Mouse (Mus musculus) CH12.LX (cell line): ENCODE data around the gene Gzf1. TPM values are rescaled to one million over a fixed set of nuclear protein-coding genes. Genes with fewer than 3 reads are reported as not detected.

Experiments used
- DNase-seq: peaks from one replicate; pipeline ENCODE4 v3.0.0-alpha.2; 2013; ENCODE audit errors: extremely low read depth
- H3K27ac ChIP-seq: 2 replicates; pipeline ENCODE4 v1.5.1; 2012; ENCODE audit warnings: low read depth, mild to moderate bottlenecking, control low read depth, moderate library complexity; ENCODE audit not compliant: insufficient read depth
- H3K27me3 ChIP-seq: replicated peaks from 2 replicates; pipeline ENCODE3; 2012; ENCODE audit warnings: inconsistent platforms
- H3K36me3 ChIP-seq, 2 experiments: replicated peaks in 1 of 2; 2 replicates each; pipeline versions ENCODE3 to v1.6.1; 2012; ENCODE audit warnings: inconsistent platforms in 1 of 2, low read length in 1 of 2, mild to moderate bottlenecking in 1 of 2, mixed read lengths in 1 of 2, moderate library complexity in 1 of 2; ENCODE audit not compliant: control insufficient read depth in 1 of 2, insufficient read depth in 1 of 2
- H3K4me1 ChIP-seq, 2 experiments: 2 replicates each; pipeline ENCODE4 v1.6.1; 2012; ENCODE audit warnings: inconsistent platforms in 1 of 2, moderate library complexity in 1 of 2; ENCODE audit not compliant: insufficient read depth in 2 of 2, control insufficient read depth in 1 of 2
- H3K4me2 ChIP-seq: 2 replicates; pipeline ENCODE4 v1.6.1; 2012; ENCODE audit warnings: low read depth, mild to moderate bottlenecking, control low read depth; ENCODE audit not compliant: poor library complexity, insufficient read depth, severe bottlenecking
- H3K4me3 ChIP-seq, 3 experiments: fragments of 150-350 bp in 1 of 3; sonication (generic) in 1 of 3; replicated peaks in 1 of 3; 2 replicates each; pipeline versions ENCODE3 to v1.5.1; 2011 to 2012; ENCODE audit warnings: low read depth in 2 of 3, low read length in 2 of 3, mild to moderate bottlenecking in 2 of 3, moderate library complexity in 2 of 3, control low read depth in 1 of 3, improper control_type of control experiment in 1 of 3, inconsistent platforms in 1 of 3, mixed read lengths in 1 of 3; ENCODE audit not compliant: poor library complexity in 1 of 3
- H3K79me2 ChIP-seq: replicated peaks from 2 replicates; pipeline ENCODE4 v1.6.1; 2012; ENCODE audit warnings: mild to moderate bottlenecking, moderate library complexity; ENCODE audit not compliant: control insufficient read depth, poor library complexity, insufficient read depth, severe bottlenecking; ENCODE audit errors: extremely low read depth
- H3K9ac ChIP-seq: 2 replicates; pipeline ENCODE4 v1.6.1; 2012; ENCODE audit warnings: low read depth, mild to moderate bottlenecking, control low read depth, moderate library complexity; ENCODE audit not compliant: insufficient read depth
- H3K9me3 ChIP-seq: replicated peaks from 2 replicates; pipeline ENCODE3; 2012; ENCODE audit warnings: low read length, inconsistent platforms, mixed read lengths
- BHLHE40 ChIP-seq: IDR thresholded peaks from 2 replicates; pipeline ENCODE4 v1.6.1; 2011; ENCODE audit warnings: mild to moderate bottlenecking, low read depth, low read length, improper control_type of control experiment
- CHD2 ChIP-seq: IDR thresholded peaks from 2 replicates; pipeline ENCODE4 v1.6.1; 2011; ENCODE audit warnings: low read length, improper control_type of control experiment
- CTCF ChIP-seq, 2 experiments: IDR thresholded peaks in 1 of 2; conservative IDR thresholded peaks in 1 of 2; 2 replicates each; pipeline ENCODE4 v1.5.1; 2011 to 2012; ENCODE audit warnings: low read depth in 2 of 2, low read length in 2 of 2, improper control_type of control experiment in 1 of 2, inconsistent platforms in 1 of 2, mild to moderate bottlenecking in 1 of 2, moderate library complexity in 1 of 2
- E2F4 ChIP-seq: IDR thresholded peaks from 2 replicates; pipeline ENCODE4 v1.6.1; 2011; ENCODE audit warnings: low read depth, low read length, improper control_type of control experiment; ENCODE audit not compliant: insufficient replicate concordance
- EP300 ChIP-seq: IDR thresholded peaks from 2 replicates; pipeline ENCODE4 v1.6.1; 2011; ENCODE audit warnings: low read length, improper control_type of control experiment
- GABPA ChIP-seq: IDR thresholded peaks from 2 replicates; pipeline ENCODE4 v1.6.1; 2012; ENCODE audit warnings: low read depth, low read length, improper control_type of control experiment, inconsistent platforms; ENCODE audit not compliant: insufficient replicate concordance
- JUN ChIP-seq: IDR thresholded peaks from 2 replicates; pipeline ENCODE4 v1.6.1; 2011; ENCODE audit warnings: low read depth, mild to moderate bottlenecking, low read length, improper control_type of control experiment, moderate library complexity; ENCODE audit not compliant: insufficient read depth
- JUND ChIP-seq: conservative IDR thresholded peaks from 2 replicates; pipeline ENCODE4 v1.6.1; 2011; ENCODE audit warnings: low read depth, low read length, improper control_type of control experiment
- MAX ChIP-seq: IDR thresholded peaks from 2 replicates; pipeline ENCODE4 v1.6.1; 2011; ENCODE audit warnings: low read length, improper control_type of control experiment
- MAZ ChIP-seq: IDR thresholded peaks from 2 replicates; pipeline ENCODE4 v1.6.1; 2012; ENCODE audit warnings: low read depth, mild to moderate bottlenecking, inconsistent platforms, low read length, improper control_type of control experiment, moderate library complexity
- MEF2A ChIP-seq: IDR thresholded peaks from 2 replicates; pipeline ENCODE4 v1.6.1; 2014; ENCODE audit warnings: low read depth, mild to moderate bottlenecking, inconsistent platforms, low read length, improper control_type of control experiment, borderline replicate concordance
- NRF1 ChIP-seq: IDR thresholded peaks from 2 replicates; pipeline ENCODE4 v1.6.1; 2014; ENCODE audit warnings: low read depth, mild to moderate bottlenecking, inconsistent platforms, low read length, improper control_type of control experiment, moderate library complexity
- PAX5 ChIP-seq: IDR thresholded peaks from 2 replicates; pipeline ENCODE4 v1.6.1; 2012; ENCODE audit warnings: low read length, inconsistent platforms, mixed read lengths
- POLR2A ChIP-seq: IDR thresholded peaks from 2 replicates; pipeline ENCODE4 v1.6.1; 2011; ENCODE audit warnings: low read depth, mild to moderate bottlenecking, improper control_type of control experiment, low read length
- POLR2AphosphoS2 ChIP-seq: IDR thresholded peaks from 2 replicates; pipeline ENCODE4 v1.6.1; 2011; ENCODE audit warnings: low read depth, low read length, improper control_type of control experiment
- RCOR1 ChIP-seq: conservative IDR thresholded peaks from 2 replicates; pipeline ENCODE4 v1.6.1; 2012; ENCODE audit warnings: low read depth, mild to moderate bottlenecking, inconsistent platforms, low read length, improper control_type of control experiment
- TBP ChIP-seq: conservative IDR thresholded peaks from 2 replicates; pipeline ENCODE4 v1.6.1; 2011; ENCODE audit warnings: low read depth, low read length, improper control_type of control experiment
- ZMIZ1 ChIP-seq: IDR thresholded peaks from 2 replicates; pipeline ENCODE4 v1.6.1; 2012; ENCODE audit warnings: low read depth, mild to moderate bottlenecking, inconsistent platforms, low read length, improper control_type of control experiment
- dilution Hi-C: fragments of 300-500 bp; cut with MboI; formaldehyde crosslinking; loops from 2 replicates; pipeline ENCODE4 v1.14.3; 2020; ENCODE audit warnings: low sequenced_read_pairs; ENCODE audit not compliant: extremely low pct_unique_long_range_greater_than_20kb, extremely low pct_ligation_motif_present
- in situ Hi-C: fragments of 300-500 bp; cut with MboI; formaldehyde crosslinking; loops from 3 replicates; pipeline ENCODE4 v1.14.3; 2019; ENCODE audit warnings: low sequenced_read_pairs, low pct_ligation_motif_present, low pct_unique_long_range_greater_than_20kb, mixed read lengths
- polyA plus RNA-seq: library from polyadenylated mRNA; unstranded; fragments of >175 nt; gene quantifications from 2 replicates; pipeline ENCODE4 v1.2.1, GENCODE M21; 2012; ENCODE audit warnings: low read depth; ENCODE audit not compliant: insufficient read length
- total RNA-seq, 2 experiments: library from RNA; depleted of rRNA; stranded (reverse); fragments of 300-350 nt in 1 of 2; fragments of >200 nt in 1 of 2; gene quantifications; 2 replicates each; pipeline ENCODE4 v1.2.3; 2012 to 2014

The Gzf1 gene
- total and polyA plus RNA-seq, 3 experiments: 5.8 to 9.5 (median 8.1) TPM

- H3K36me3 ChIP-seq: peaks cover 20 to 44% of the 10 kb centered on the region in 2 experiments
- no peak for TF ChIP-seq MAZ
- TF ChIP-seq MEF2A: no peak
- TF ChIP-seq RCOR1: no peak
- no peak for TF ChIP-seq EP300
- no peak for TF ChIP-seq TBP
- no peak for TF ChIP-seq E2F4
- TF ChIP-seq PAX5: no peak
- no peak for TF ChIP-seq NRF1
- TF ChIP-seq JUN: no peak
- no peak for TF ChIP-seq GABPA
- TF ChIP-seq JUND: no peak
- no peak for TF ChIP-seq BHLHE40
- no peak for TF ChIP-seq CHD2
- no peak for TF ChIP-seq POLR2A
- no peak for TF ChIP-seq POLR2AphosphoS2
- TF ChIP-seq CTCF (conservative IDR thresholded peaks at IDR 0.05 in 1 of 2, IDR thresholded peaks at IDR 0.05 in 1 of 2; ENCODE audit: low read depth in 2 of 2, low read length in 2 of 2): no peak
- in situ Hi-C loops: no loop called here
These were observed 2.2 kb downstream of the Gzf1 start for GRCm38 (mm10) chr2:148683031-148683430.

DNA sequence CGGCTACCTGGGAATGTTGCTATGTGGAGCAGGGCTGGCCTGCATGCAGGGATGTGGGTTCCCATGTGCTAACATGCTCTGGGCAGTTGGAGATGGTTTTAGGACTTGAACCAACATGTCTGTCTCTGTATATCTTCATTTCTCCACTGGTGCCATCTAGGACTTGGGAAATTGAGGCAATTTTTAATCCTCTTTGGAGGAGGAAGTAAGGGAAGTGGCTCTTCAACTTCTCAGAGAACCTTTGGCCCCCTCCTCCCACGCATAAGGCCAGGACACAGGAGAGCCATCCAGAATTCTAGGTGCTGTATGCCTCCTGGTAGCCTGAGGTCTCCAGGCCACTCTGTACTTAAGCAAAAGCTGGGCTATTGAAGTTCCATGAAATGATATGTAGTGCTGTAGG, 4.1 kb downstream of the Gzf1 start:
- Histone ChIP-seq H3K36me3 (peaks cover 27 to 52% of the 10 kb centered on the region in 2 experiments), H3K79me2 (no peaks in the 10 kb centered on the region), H3K9ac (no peak overlapping the region), H3K4me3 (no peak overlapping the region), H3K27ac (no peak overlapping the region), H3K4me1 (peaks cover 4 to 15% of the 10 kb centered on the region in 2 experiments; a peak in 3 of 4 replicates), H3K4me2 (no peak overlapping the region), H3K27me3 (no peaks in the 10 kb centered on the region), H3K9me3 (no peaks in the 10 kb centered on the region)
- in situ Hi-C loops (no loop called here), dilution Hi-C loops (no loop called here)
- no peak for TF ChIP-seq E2F4
- TF ChIP-seq MAX: no peak
- no peak for TF ChIP-seq EP300
- TF ChIP-seq ZMIZ1: no peak
- no peak for DNase-seq

More at GRCm38 (mm10) chr2:148683031-148683430, 2.2 kb downstream of the Gzf1 start:
- no peak for DNase-seq
- Histone ChIP-seq H3K27ac (no peak overlapping the region), H3K4me2 (no peak overlapping the region), H3K4me1 (peaks cover 4 to 21% of the 10 kb centered on the region in 2 experiments; a peak in 3 of 4 replicates), H3K4me3 (no peak overlapping the region), H3K27me3 (no peaks in the 10 kb centered on the region), H3K79me2 (no peaks in the 10 kb centered on the region), H3K9me3 (no peaks in the 10 kb centered on the region), H3K9ac (no peak overlapping the region)
- dilution Hi-C loops: no loop called here
